Mouse (Mus musculus): ENCODE measurements at regions not wholly inside any gene's neighbourhood (a gene's known extent, or its start where the extent isn't known, plus 50 kb on each side); places are given as distances from the start of the nearest gene placed in this dataset.
A peak's percentile ranks its signal among the peaks of the same experiment; 100 is the strongest.

DNA sequence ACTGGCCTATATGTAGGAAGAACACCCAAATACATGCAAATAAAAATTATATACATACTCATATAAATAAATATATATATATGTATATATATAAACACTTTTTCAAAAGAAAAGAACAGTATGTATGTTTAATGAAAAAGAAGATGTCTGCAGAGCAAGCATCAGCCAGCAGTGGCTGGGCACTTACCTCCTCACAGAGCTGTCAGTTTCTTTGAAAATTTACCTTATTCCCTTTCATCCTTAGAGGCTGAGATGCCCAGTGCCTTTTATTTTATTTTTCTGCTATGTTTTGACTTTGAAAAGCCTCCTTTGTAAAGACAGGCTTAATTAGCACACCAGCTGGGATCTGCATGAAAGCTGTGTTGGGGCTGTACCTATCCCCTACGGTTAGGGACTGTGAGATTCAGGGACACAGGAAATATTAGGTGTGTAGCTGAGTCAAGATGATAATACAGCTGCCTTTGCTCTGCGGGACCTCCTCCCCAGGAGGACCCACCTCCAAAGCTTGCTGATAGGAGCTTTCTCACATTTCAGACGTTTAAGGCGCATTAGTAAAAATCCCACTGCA lies 751.0 kb upstream of the Tbl1xr1 start:
- Histone ChIP-seq H3K27me3 (replicated peaks; ENCODE audit: insufficient read depth, low read length) (no peaks in the 10 kb centered on the region), H3K4me1 (ENCODE audit: insufficient read depth, low read depth, low read length) (no peaks in the 10 kb centered on the region), H3K9ac (replicated peaks; ENCODE audit: low read depth) (no peak overlapping the region), H3K4me3 (ENCODE audit: low read depth, low read length) (no peak overlapping the region), H3K9me3 (ENCODE audit: low read length) (no peaks in the 10 kb centered on the region), H3K4me2 (replicated peaks; ENCODE audit: low read depth, low read length) (no peak overlapping the region), H3K36me3 (ENCODE audit: insufficient read depth, low read length) (no peaks in the 10 kb centered on the region), H3K27ac (ENCODE audit: low read length) (no peak overlapping the region)
- WGBS, result 58% methylated on average over 4 of the region's 4 CpGs
- TF ChIP-seq EP300 (IDR thresholded peaks at IDR 0.05) (no peak), CTCF (IDR thresholded peaks at IDR 0.05) (no peak)
- no peak for DNase-seq (ENCODE audit: low spot score)
- no peak for ATAC-seq

- TF ChIP-seq EP300 (IDR thresholded peaks at IDR 0.05) (no peak), CTCF (IDR thresholded peaks at IDR 0.05) (no peak)
- Histone ChIP-seq H3K4me3 (ENCODE audit: low read depth, low read length) (no peak overlapping the region), H3K4me2 (replicated peaks; ENCODE audit: low read depth, low read length) (no peak overlapping the region), H3K4me1 (ENCODE audit: insufficient read depth, low read depth, low read length) (no peaks in the 10 kb centered on the region), H3K27me3 (replicated peaks; ENCODE audit: insufficient read depth, low read length) (no peaks in the 10 kb centered on the region), H3K9me3 (ENCODE audit: low read length) (no peaks in the 10 kb centered on the region), H3K36me3 (ENCODE audit: insufficient read depth, low read length) (no peaks in the 10 kb centered on the region), H3K9ac (replicated peaks; ENCODE audit: low read depth) (no peak overlapping the region), H3K27ac (ENCODE audit: low read length) (no peak overlapping the region)
- DNase-seq (ENCODE audit: low spot score) (no peak), ATAC-seq (no peak)
Observed at GRCm38 (mm10) chr3:21341916-21342315, 734.5 kb upstream of the Tbl1xr1 start.

DNA sequence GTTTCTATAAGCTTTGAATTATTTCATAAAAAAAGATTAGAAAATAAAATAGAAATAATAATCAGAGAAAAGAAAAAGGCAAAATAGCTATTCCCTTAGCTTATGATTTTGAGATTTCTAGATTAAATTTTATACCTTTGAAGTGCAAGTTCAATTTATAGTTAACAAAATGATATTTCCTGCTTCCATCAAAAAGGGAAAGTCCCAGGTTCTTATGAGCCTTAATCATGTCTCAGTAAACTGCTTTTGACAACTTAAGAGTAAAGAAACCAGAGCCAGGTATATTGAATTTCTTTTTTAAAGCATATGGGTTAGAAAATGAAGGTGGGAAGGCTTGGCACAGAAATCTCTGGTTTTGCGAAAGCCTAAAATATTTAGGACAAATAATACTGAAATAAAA lies 733.4 kb upstream of the Tbl1xr1 start:
- DNase-seq (ENCODE audit: low spot score) (no peak), ATAC-seq (no peak)
- H3K9ac ChIP-seq (replicated peaks; ENCODE audit: low read depth), result no peak overlapping the region
- no peaks in the 10 kb centered on the region for H3K27me3 ChIP-seq (replicated peaks; ENCODE audit: insufficient read depth, low read length)
- 94% methylated on average over 1 of the region's 1 CpGs for WGBS
- no peaks in the 10 kb centered on the region for H3K36me3 ChIP-seq (ENCODE audit: insufficient read depth, low read length)
- H3K4me1 ChIP-seq (ENCODE audit: insufficient read depth, low read depth, low read length), result no peaks in the 10 kb centered on the region
- no peak overlapping the region for H3K4me3 ChIP-seq (ENCODE audit: low read depth, low read length)
- no peak overlapping the region for H3K27ac ChIP-seq (ENCODE audit: low read length)
- TF ChIP-seq EP300 (IDR thresholded peaks at IDR 0.05), result no peak
- TF ChIP-seq CTCF (IDR thresholded peaks at IDR 0.05), result no peak
- no peaks in the 10 kb centered on the region for H3K9me3 ChIP-seq (ENCODE audit: low read length)
- H3K4me2 ChIP-seq (replicated peaks; ENCODE audit: low read depth, low read length), result no peak overlapping the region

DNA sequence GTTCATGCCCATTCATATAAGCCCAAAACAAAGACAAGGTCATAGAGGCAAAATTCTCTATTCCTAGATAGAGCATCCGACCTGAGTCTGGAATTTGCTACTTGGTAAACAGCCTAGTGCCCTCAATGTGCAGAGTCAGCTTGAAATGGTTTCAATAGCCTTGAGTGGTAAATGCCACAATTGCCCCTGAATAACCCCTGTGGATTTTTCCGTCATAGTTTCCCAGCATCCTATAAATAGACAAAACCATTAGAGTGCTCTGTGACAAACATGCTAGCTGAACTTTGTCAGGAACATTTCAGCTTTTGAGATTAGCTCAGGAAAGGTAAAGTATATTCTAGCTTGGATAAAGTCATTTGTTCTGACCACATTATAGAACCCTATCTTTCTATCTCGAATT lies 727.0 kb upstream of the Tbl1xr1 start:
- Histone ChIP-seq H3K27ac (ENCODE audit: low read length) (no peak overlapping the region), H3K27me3 (replicated peaks; ENCODE audit: insufficient read depth, low read length) (no peaks in the 10 kb centered on the region), H3K36me3 (ENCODE audit: insufficient read depth, low read length) (no peaks in the 10 kb centered on the region), H3K4me2 (replicated peaks; ENCODE audit: low read depth, low read length) (no peak overlapping the region), H3K4me3 (ENCODE audit: low read depth, low read length) (no peak overlapping the region), H3K9ac (replicated peaks; ENCODE audit: low read depth) (no peak overlapping the region), H3K9me3 (ENCODE audit: low read length) (no peaks in the 10 kb centered on the region), H3K4me1 (ENCODE audit: insufficient read depth, low read depth, low read length) (no peaks in the 10 kb centered on the region)
- no peak for TF ChIP-seq CTCF (IDR thresholded peaks at IDR 0.05)
- no peak for TF ChIP-seq EP300 (IDR thresholded peaks at IDR 0.05)
- DNase-seq (ENCODE audit: low spot score), result peak; percentile 7
- no peak for ATAC-seq
- WGBS, result 70% methylated on average over 3 of the region's 3 CpGs

DNA sequence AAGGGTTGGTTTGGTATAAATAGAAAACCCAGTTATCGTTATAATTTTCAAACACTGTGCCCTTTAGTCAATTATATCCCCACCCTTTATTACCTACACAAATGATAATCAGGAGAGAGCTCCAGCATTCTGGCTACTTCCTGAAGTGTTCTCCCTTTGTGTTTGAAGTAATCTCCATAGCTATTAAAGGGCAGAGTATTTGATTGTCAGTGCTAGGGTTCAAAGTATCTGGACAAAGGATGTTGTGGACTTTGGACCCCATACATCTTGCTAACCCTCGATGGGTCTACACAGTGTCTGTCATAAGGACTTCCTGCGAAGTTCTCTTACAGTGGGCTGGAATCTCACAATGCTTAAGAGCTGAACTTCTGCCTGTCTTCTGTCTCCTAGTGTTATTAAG lies 720.3 kb upstream of the Tbl1xr1 start:
- WGBS, result 72% methylated on average over 3 of the region's 3 CpGs
- H3K4me2 ChIP-seq (replicated peaks; ENCODE audit: low read depth, low read length), result no peak overlapping the region
- H3K4me3 ChIP-seq (ENCODE audit: low read depth, low read length), result no peak overlapping the region
- no peaks in the 10 kb centered on the region for H3K27me3 ChIP-seq (replicated peaks; ENCODE audit: insufficient read depth, low read length)
- DNase-seq (ENCODE audit: low spot score), result no peak
- TF ChIP-seq EP300 (IDR thresholded peaks at IDR 0.05) (no peak), CTCF (IDR thresholded peaks at IDR 0.05) (no peak)
- no peak overlapping the region for H3K27ac ChIP-seq (ENCODE audit: low read length)
- ATAC-seq, result no peak
- H3K9me3 ChIP-seq (ENCODE audit: low read length), result no peaks in the 10 kb centered on the region
- no peaks in the 10 kb centered on the region for H3K4me1 ChIP-seq (ENCODE audit: insufficient read depth, low read depth, low read length)
- H3K36me3 ChIP-seq (ENCODE audit: insufficient read depth, low read length), result no peaks in the 10 kb centered on the region
- H3K9ac ChIP-seq (replicated peaks; ENCODE audit: low read depth), result no peak overlapping the region

DNA sequence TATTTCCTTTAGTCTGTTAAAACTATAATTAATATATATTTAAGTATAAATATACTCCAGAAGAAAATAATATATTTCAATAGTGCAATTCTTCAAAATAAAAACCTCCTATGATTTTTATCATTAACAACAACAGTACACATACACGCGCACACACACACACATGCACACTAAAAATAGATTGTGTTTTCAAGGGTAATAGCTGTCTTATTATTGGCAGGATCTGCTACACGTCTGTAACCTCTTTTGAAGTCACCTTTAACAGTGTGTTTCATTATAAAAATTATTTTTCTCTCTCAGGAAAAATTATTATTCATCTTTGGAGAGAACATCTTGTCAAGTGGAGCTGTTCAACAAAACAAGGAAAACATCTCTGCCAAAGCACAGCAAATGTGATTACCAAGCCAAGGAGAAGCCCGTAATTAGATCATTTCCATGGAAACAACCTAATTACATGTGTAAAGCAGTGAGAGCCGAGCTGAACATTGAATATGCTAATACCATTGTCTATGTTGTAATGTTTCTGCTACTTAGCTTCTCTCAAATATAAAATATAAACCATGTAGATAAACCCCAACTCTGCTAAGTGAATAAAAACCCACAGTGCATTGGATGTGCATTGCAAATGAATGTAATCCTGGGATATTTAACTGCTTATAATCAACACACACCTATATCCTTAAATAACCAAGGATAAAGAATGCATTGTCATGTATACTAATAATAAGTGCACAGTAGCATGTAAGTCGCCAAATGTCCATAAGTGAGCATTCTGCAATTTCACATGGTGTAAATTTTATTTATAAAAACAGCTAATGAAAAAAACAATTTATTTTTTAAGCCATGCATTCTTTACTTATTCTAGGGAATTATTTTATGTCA lies 719.4 kb upstream of the Tbl1xr1 start:
- Histone ChIP-seq H3K4me1 (ENCODE audit: insufficient read depth, low read depth, low read length) (no peaks in the 10 kb centered on the region), H3K9ac (replicated peaks; ENCODE audit: low read depth) (no peak overlapping the region), H3K9me3 (ENCODE audit: low read length) (no peaks in the 10 kb centered on the region), H3K4me2 (replicated peaks; ENCODE audit: low read depth, low read length) (no peak overlapping the region), H3K36me3 (ENCODE audit: insufficient read depth, low read length) (no peaks in the 10 kb centered on the region), H3K27me3 (replicated peaks; ENCODE audit: insufficient read depth, low read length) (no peaks in the 10 kb centered on the region), H3K4me3 (ENCODE audit: low read depth, low read length) (no peak overlapping the region), H3K27ac (ENCODE audit: low read length) (no peak overlapping the region)
- TF ChIP-seq EP300 (IDR thresholded peaks at IDR 0.05) (no peak), CTCF (IDR thresholded peaks at IDR 0.05) (no peak)
- DNase-seq (ENCODE audit: low spot score) (no peak), ATAC-seq (no peak)
- 72% methylated on average over 6 of the region's 6 CpGs for WGBS
